Mouse (Mus musculus) stomach, embryonic 14.5 days (tissue): ENCODE measurements around the gene Vrtn. TPM values are rescaled to one million over a fixed set of nuclear protein-coding genes. Genes with fewer than 3 reads are reported as not detected.

Experiments used
- ATAC-seq: fragments of 200-750 bp; cut with Nextera tagmentation; 2 replicates; pipeline ENCODE4 v1.8.0; 2017; ENCODE audit warnings: low read depth, moderate TSS enrichment; ENCODE audit not compliant: insufficient number of reproducible peaks, insufficient read depth, low FRiP score
- H3K27ac ChIP-seq: fragments of 300-500 bp; sonication (generic); 2 replicates; pipeline ENCODE4 v1.5.1; 2014; ENCODE audit warnings: mild to moderate bottlenecking, low read length, moderate library complexity, mixed read lengths
- H3K27me3 ChIP-seq: fragments of 300-500 bp; sonication (generic); 2 replicates; pipeline ENCODE4 v1.6.1; 2014; ENCODE audit warnings: low read length, control low read depth, mixed read lengths; ENCODE audit not compliant: control insufficient read depth, insufficient read depth
- H3K36me3 ChIP-seq: fragments of 300-500 bp; sonication (generic); 2 replicates; pipeline ENCODE4 v1.6.1; 2014; ENCODE audit warnings: mild to moderate bottlenecking, control low read depth, low read length, moderate library complexity, mixed read lengths; ENCODE audit not compliant: control insufficient read depth, insufficient read depth
- H3K4me1 ChIP-seq: fragments of 300-500 bp; sonication (generic); 2 replicates; pipeline ENCODE4 v1.6.1; 2014; ENCODE audit warnings: low read length, control low read depth, mixed read lengths; ENCODE audit not compliant: control insufficient read depth, insufficient read depth
- H3K4me2 ChIP-seq: fragments of 300-500 bp; sonication (generic); replicated peaks from 2 replicates; pipeline ENCODE4 v1.6.1; 2014; ENCODE audit warnings: low read depth, low read length, control low read depth
- H3K4me3 ChIP-seq: fragments of 300-500 bp; sonication (generic); 2 replicates; pipeline ENCODE4 v1.5.1; 2014; ENCODE audit warnings: low read depth, low read length, control low read depth
- H3K9ac ChIP-seq: fragments of 300-500 bp; sonication (generic); replicated peaks from 2 replicates; pipeline ENCODE4 v1.6.1; 2014; ENCODE audit warnings: low read depth, mild to moderate bottlenecking, control low read depth, low read length, moderate library complexity, mixed read lengths
- H3K9me3 ChIP-seq: fragments of 300-500 bp; sonication (generic); 2 replicates; pipeline ENCODE4 v1.6.1; 2016; ENCODE audit warnings: low read depth, low read length, control low read depth; ENCODE audit not compliant: control insufficient read depth
- WGBS: fragments of 180-500 bp; shearing (Covaris S2); extraction: QIAGEN DNeasy Blood & Tissue Kit; methylation state at CpG from one replicate; pipeline ENCODE4 v1.1.7; 2014; 5-methylcytosine and 5-hydroxymethylcytosine counted together
- polyA plus RNA-seq: library from polyadenylated mRNA; unstranded; fragments of >200 nt; fragmentation: Nextera tagmentation; extraction: Ambion mirVana; gene quantifications from 2 replicates; pipeline ENCODE4 v1.2.1, GENCODE M21; 2014

The Vrtn gene
- not detected in 2 replicates for polyA plus RNA-seq

- Histone ChIP-seq H3K27ac (no peak within 1 kb of the TSS), H3K9me3 (no peaks in the 10 kb centered on the region), H3K27me3 (peaks cover 27% of the 10 kb centered on the region), H3K36me3 (no peaks in the 10 kb centered on the region), H3K4me2 (no peak within 1 kb of the TSS), H3K4me3 (no peak within 1 kb of the TSS), H3K4me1 (no peaks in the 10 kb centered on the region), H3K9ac (no peak within 1 kb of the TSS)
- WGBS = 11% methylated on average over 9 of the region's 9 CpGs
- no peak for ATAC-seq
Observed at GRCm38 (mm10) chr12:84640654-84641053, at the start of gene Vrtn. Gene Vrtn, plus strand, starts transcription at chr12:84641019.

- Histone ChIP-seq H3K4me3 (no peak overlapping the region), H3K27me3 (no peaks in the 10 kb centered on the region)
- 13% methylated on average over 8 of the region's 8 CpGs for WGBS
Observed at GRCm38 (mm10) chr12:84598324-84598723, 42.5 kb upstream of the Vrtn start.

GRCm38 (mm10) chr12:84604001-84604400, 36.8 kb upstream of the Vrtn start:
- Histone ChIP-seq H3K9ac (no peak overlapping the region), H3K9me3 (no peaks in the 10 kb centered on the region), H3K4me3 (no peak overlapping the region), H3K27ac (no peak overlapping the region), H3K27me3 (no peaks in the 10 kb centered on the region), H3K36me3 (peaks cover 2% of the 10 kb centered on the region; the same call in 1 of the 2 replicates), H3K4me1 (no peaks in the 10 kb centered on the region), H3K4me2 (no peak overlapping the region)
- no peak for ATAC-seq
- WGBS = 76% methylated on average over 5 of the region's 7 CpGs

More at GRCm38 (mm10) chr12:84598324-84598723, 42.5 kb upstream of the Vrtn start:
- no peak overlapping the region for H3K27ac ChIP-seq
- no peak for ATAC-seq
- H3K4me2 ChIP-seq = no peak overlapping the region
- H3K9me3 ChIP-seq = no peaks in the 10 kb centered on the region
- H3K9ac ChIP-seq = no peak overlapping the region
- H3K4me1 ChIP-seq = no peaks in the 10 kb centered on the region
- H3K36me3 ChIP-seq = no peaks in the 10 kb centered on the region; the same call in 1 of the 2 replicates

GRCm38 (mm10) chr12:84605860-84606259, 35.0 kb upstream of the Vrtn start:
- no peaks in the 10 kb centered on the region for H3K4me1 ChIP-seq
- H3K36me3 ChIP-seq = peaks cover 2% of the 10 kb centered on the region; the same call in 1 of the 2 replicates
- no peak for ATAC-seq
- no peaks in the 10 kb centered on the region for H3K9me3 ChIP-seq
- H3K27ac ChIP-seq = no peak overlapping the region
- H3K4me3 ChIP-seq = no peak overlapping the region
- H3K27me3 ChIP-seq = no peaks in the 10 kb centered on the region
- 80% methylated on average over 7 of the region's 7 CpGs for WGBS
- no peak overlapping the region for H3K4me2 ChIP-seq
- H3K9ac ChIP-seq = no peak overlapping the region

- Histone ChIP-seq H3K36me3 (peaks cover 2% of the 10 kb centered on the region; the same call in 1 of the 2 replicates), H3K9ac (no peak overlapping the region), H3K4me2 (no peak overlapping the region), H3K4me1 (peaks cover 3% of the 10 kb centered on the region; the same call in 1 of the 2 replicates), H3K27me3 (no peaks in the 10 kb centered on the region), H3K27ac (no peak overlapping the region), H3K4me3 (no peak overlapping the region), H3K9me3 (no peaks in the 10 kb centered on the region)
- WGBS = 85% methylated on average over 10 of the region's 10 CpGs
- ATAC-seq = no peak
Observed at GRCm38 (mm10) chr12:84611718-84612117, 29.1 kb upstream of the Vrtn start.

GRCm38 (mm10) chr12:84612518-84612917, 28.3 kb upstream of the Vrtn start:
- H3K4me1 ChIP-seq = peaks cover 4% of the 10 kb centered on the region; the same call in 1 of the 2 replicates
- ATAC-seq = no peak
- no peaks in the 10 kb centered on the region for H3K9me3 ChIP-seq
- H3K9ac ChIP-seq = no peak overlapping the region
- WGBS = 60% methylated on average over 8 of the region's 8 CpGs
- H3K27me3 ChIP-seq = no peaks in the 10 kb centered on the region
- no peak overlapping the region for H3K27ac ChIP-seq
- no peaks in the 10 kb centered on the region; the same call in 1 of the 2 replicates for H3K36me3 ChIP-seq
- H3K4me2 ChIP-seq = no peak overlapping the region
- no peak overlapping the region for H3K4me3 ChIP-seq

- H3K27me3 ChIP-seq = no peaks in the 10 kb centered on the region
- H3K27ac ChIP-seq = no peak overlapping the region
- ATAC-seq = no peak
- WGBS = 84% methylated on average over 11 of the region's 11 CpGs
- no peaks in the 10 kb centered on the region for H3K9me3 ChIP-seq
- no peak overlapping the region for H3K9ac ChIP-seq
- H3K4me2 ChIP-seq = no peak overlapping the region
- H3K36me3 ChIP-seq = no peaks in the 10 kb centered on the region; the same call in 1 of the 2 replicates
- no peak overlapping the region for H3K4me3 ChIP-seq
- peaks cover 4% of the 10 kb centered on the region; the same call in 1 of the 2 replicates for H3K4me1 ChIP-seq
Observed at GRCm38 (mm10) chr12:84614001-84614400, 26.8 kb upstream of the Vrtn start.

- H3K9me3 ChIP-seq = no peaks in the 10 kb centered on the region
- H3K4me3 ChIP-seq = no peak overlapping the region
- no peak overlapping the region for H3K9ac ChIP-seq
- H3K4me2 ChIP-seq = no peak overlapping the region
- no peak overlapping the region for H3K27ac ChIP-seq
- no peaks in the 10 kb centered on the region; the same call in 1 of the 2 replicates for H3K36me3 ChIP-seq
- H3K27me3 ChIP-seq = no peaks in the 10 kb centered on the region
- H3K4me1 ChIP-seq = peaks cover 4% of the 10 kb centered on the region; the same call in 1 of the 2 replicates
- no peak for ATAC-seq
- 61% methylated on average over 7 of the region's 7 CpGs for WGBS
Observed at GRCm38 (mm10) chr12:84614524-84614923, 26.3 kb upstream of the Vrtn start.
